Mouse (Mus musculus) lung, adult 2 months (tissue): ENCODE measurements around the gene Tmsb15a. TPM values are rescaled to one million over a fixed set of nuclear protein-coding genes. Genes with fewer than 3 reads are reported as not detected.

ENCODE experiments used
- DNase-seq: peaks from one replicate; pipeline ENCODE4 v3.0.0; 2022
- H3K4me1 ChIP-seq: fragments of 200-500 bp; 2 replicates; pipeline ENCODE4 v1.6.1; 2011; ENCODE audit warnings: low read length; ENCODE audit not compliant: control insufficient read depth, insufficient read depth
- H3K4me3 ChIP-seq: fragments of 200-500 bp; replicated peaks from 2 replicates; pipeline ENCODE3; 2011; ENCODE audit warnings: low read depth, mild to moderate bottlenecking, control low read depth, low read length; ENCODE audit errors: extremely low read depth
- CTCF ChIP-seq: fragments of 200-500 bp; IDR thresholded peaks from 2 replicates; pipeline ENCODE4 v1.5.1; 2011; ENCODE audit warnings: mild to moderate bottlenecking, low read length, control low read depth; ENCODE audit not compliant: insufficient read depth
- POLR2A ChIP-seq: fragments of 200-500 bp; IDR thresholded peaks from 2 replicates; pipeline ENCODE4 v1.6.1; 2011; ENCODE audit warnings: low read depth, mild to moderate bottlenecking, control low read depth, low read length, borderline replicate concordance; ENCODE audit errors: extremely low read depth
- WGBS: fragments of 180-500 bp; shearing (Covaris S2); methylation state at CpG from one replicate; pipeline ENCODE4 v1.1.7; 2018; 5-methylcytosine and 5-hydroxymethylcytosine counted together
- polyA plus RNA-seq: library from polyadenylated mRNA; depleted of rRNA; stranded (reverse); fragments of >200 nt; gene quantifications from 2 replicates; pipeline ENCODE4 v1.2.3, GENCODE M21; 2012; rRNA removed

Gene Tmsb15a
- polyA plus RNA-seq, 1 experiment, result not detected

GRCm38 (mm10) chrX:135704349-135704748 is 20.7 kb downstream of the Tmsb15a start:
- 26% methylated on average over 2 of the region's 2 CpGs for WGBS
- Histone ChIP-seq H3K4me3 (no peak overlapping the region), H3K4me1 (no peaks in the 10 kb centered on the region)
- DNase-seq, result no peak
- TF ChIP-seq POLR2A (no peak), CTCF (no peak)

DNA sequence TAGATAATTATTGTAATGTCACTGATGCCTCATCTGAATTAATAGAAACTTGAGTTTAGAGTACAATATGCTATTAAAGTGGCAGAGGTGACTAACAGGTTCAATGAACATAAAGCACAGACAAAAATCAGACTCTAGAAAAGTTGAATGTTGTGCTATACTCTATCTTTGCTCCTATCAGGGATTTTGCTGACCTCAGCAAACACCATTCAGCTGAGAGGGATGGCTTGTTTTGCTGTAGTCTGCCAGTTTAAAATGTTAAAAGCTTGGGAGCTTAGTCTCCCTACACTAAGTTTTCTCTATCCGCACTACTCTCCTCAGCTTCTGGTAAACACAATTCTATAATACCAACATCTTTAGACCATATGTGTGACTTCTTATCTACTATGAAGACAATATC is 21.9 kb downstream of the Tmsb15a start:
- no peaks in the 10 kb centered on the region for H3K4me1 ChIP-seq
- no peak for DNase-seq
- WGBS, result 91% methylated on average over 1 of the region's 1 CpGs
- H3K4me3 ChIP-seq, result no peak overlapping the region
- TF ChIP-seq POLR2A, result no peak
- TF ChIP-seq CTCF, result no peak

DNA sequence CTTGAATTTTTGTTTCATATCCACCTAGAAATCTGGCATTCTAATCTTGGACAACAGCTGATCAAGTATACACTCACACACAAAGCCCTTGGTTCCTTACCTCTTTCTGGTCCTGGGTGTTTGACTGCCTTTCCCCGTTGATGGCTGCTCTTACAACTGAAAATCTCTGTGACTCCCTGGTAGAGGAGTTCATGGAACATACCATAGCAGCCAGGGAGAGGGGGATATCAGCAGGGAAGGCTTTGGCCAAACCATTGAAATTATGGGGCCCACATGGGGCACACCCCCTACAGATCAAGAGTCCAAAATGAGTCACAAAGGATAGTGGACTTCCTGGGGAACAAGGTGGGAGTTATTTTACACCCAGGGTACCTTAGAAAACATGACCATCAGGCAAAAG is 31.4 kb downstream of the Tmsb15a start, which contains the start of gene Tcp11x2:
Gene Tcp11x2, minus strand, starts transcription at position 158 of the 400 bp plus-strand sequence.
- DNase-seq, result no peak
- H3K4me1 ChIP-seq, result no peaks in the 10 kb centered on the region
- 53% methylated on average over 1 of the region's 1 CpGs for WGBS

GRCm38 (mm10) chrX:135687802-135688201 is 37.3 kb downstream of the Tmsb15a start:
- Histone ChIP-seq H3K4me1 (no peaks in the 10 kb centered on the region), H3K4me3 (no peak overlapping the region)
- TF ChIP-seq POLR2A (no peak), CTCF (no peak)
- WGBS, result 59% methylated on average over 3 of the region's 3 CpGs
- DNase-seq, result no peak

More for the DNA sequence above, 31.4 kb downstream of the Tmsb15a start, which contains the start of gene Tcp11x2:
- TF ChIP-seq POLR2A (no peak), CTCF (no peak)
- H3K4me3 ChIP-seq, result no peak within 1 kb of the TSS

- TF ChIP-seq POLR2A (no peak), CTCF (no peak)
- DNase-seq, result no peak
- WGBS, result 63% methylated on average over 2 of the region's 2 CpGs
Measured at GRCm38 (mm10) chrX:135681858-135682257, 43.2 kb downstream of the Tmsb15a start.

More at GRCm38 (mm10) chrX:135681858-135682257, 43.2 kb downstream of the Tmsb15a start:
- Histone ChIP-seq H3K4me1 (no peaks in the 10 kb centered on the region), H3K4me3 (no peak overlapping the region)

Other genes starting within 250 kb of the Tmsb15a start
- gene AV320801, start 230.7 kb downstream of the Tmsb15a start, polyA plus RNA-seq, result 0.02 TPM in 1 of 2 replicates, not detected in the other
- gene Nxf7, start 126.5 kb downstream of the Tmsb15a start, polyA plus RNA-seq, result 0.21 and 0.23 TPM in 2 replicates
- not detected in 2 replicates for gene Prame, start 97.6 kb downstream of the Tmsb15a start, polyA plus RNA-seq
- gene Tcp11x2, start 31.5 kb downstream of the Tmsb15a start, polyA plus RNA-seq, result not detected in 2 replicates
- 0.89 and 2.4 TPM in 2 replicates for gene Armcx5, start 17.5 kb upstream of the Tmsb15a start, polyA plus RNA-seq
- gene Gprasp1, start 17.5 kb upstream of the Tmsb15a start, polyA plus RNA-seq, result 13.3 TPM in 2 replicates
- gene Bhlhb9, start 72.3 kb upstream of the Tmsb15a start, polyA plus RNA-seq, result 2.6 TPM in 2 replicates
- 1.5 and 1.7 TPM in 2 replicates for gene Gprasp2, start 113.8 kb upstream of the Tmsb15a start, polyA plus RNA-seq